Mouse (Mus musculus) CH12.LX (cell line): ENCODE results near the gene Pigo. TPM values are rescaled to one million over a fixed set of nuclear protein-coding genes. Genes with fewer than 3 reads are reported as not detected.

Experiments
- DNase-seq: peaks from one replicate; pipeline ENCODE4 v3.0.0-alpha.2; 2013; ENCODE audit errors: extremely low read depth
- H3K27ac ChIP-seq: 2 replicates; pipeline ENCODE4 v1.5.1; 2012; ENCODE audit warnings: low read depth, mild to moderate bottlenecking, control low read depth, moderate library complexity; ENCODE audit not compliant: insufficient read depth
- H3K27me3 ChIP-seq: replicated peaks from 2 replicates; pipeline ENCODE3; 2012; ENCODE audit warnings: inconsistent platforms
- H3K36me3 ChIP-seq, 2 experiments: replicated peaks in 1 of 2; 2 replicates each; pipeline versions ENCODE3 to v1.6.1; 2012; ENCODE audit warnings: inconsistent platforms in 1 of 2, low read length in 1 of 2, mild to moderate bottlenecking in 1 of 2, mixed read lengths in 1 of 2, moderate library complexity in 1 of 2; ENCODE audit not compliant: control insufficient read depth in 1 of 2, insufficient read depth in 1 of 2
- H3K4me1 ChIP-seq, 2 experiments: 2 replicates each; pipeline ENCODE4 v1.6.1; 2012; ENCODE audit warnings: inconsistent platforms in 1 of 2, moderate library complexity in 1 of 2; ENCODE audit not compliant: insufficient read depth in 2 of 2, control insufficient read depth in 1 of 2
- H3K4me2 ChIP-seq: 2 replicates; pipeline ENCODE4 v1.6.1; 2012; ENCODE audit warnings: low read depth, mild to moderate bottlenecking, control low read depth; ENCODE audit not compliant: poor library complexity, insufficient read depth, severe bottlenecking
- H3K4me3 ChIP-seq, 3 experiments: fragments of 150-350 bp in 1 of 3; sonication (generic) in 1 of 3; replicated peaks in 1 of 3; 2 replicates each; pipeline versions ENCODE3 to v1.5.1; 2011 to 2012; ENCODE audit warnings: low read depth in 2 of 3, low read length in 2 of 3, mild to moderate bottlenecking in 2 of 3, moderate library complexity in 2 of 3, control low read depth in 1 of 3, improper control_type of control experiment in 1 of 3, inconsistent platforms in 1 of 3, mixed read lengths in 1 of 3; ENCODE audit not compliant: poor library complexity in 1 of 3
- H3K79me2 ChIP-seq: replicated peaks from 2 replicates; pipeline ENCODE4 v1.6.1; 2012; ENCODE audit warnings: mild to moderate bottlenecking, moderate library complexity; ENCODE audit not compliant: control insufficient read depth, poor library complexity, insufficient read depth, severe bottlenecking; ENCODE audit errors: extremely low read depth
- H3K9ac ChIP-seq: 2 replicates; pipeline ENCODE4 v1.6.1; 2012; ENCODE audit warnings: low read depth, mild to moderate bottlenecking, control low read depth, moderate library complexity; ENCODE audit not compliant: insufficient read depth
- H3K9me3 ChIP-seq: replicated peaks from 2 replicates; pipeline ENCODE3; 2012; ENCODE audit warnings: low read length, inconsistent platforms, mixed read lengths
- CHD2 ChIP-seq: IDR thresholded peaks from 2 replicates; pipeline ENCODE4 v1.6.1; 2011; ENCODE audit warnings: low read length, improper control_type of control experiment
- CTCF ChIP-seq, 2 experiments: IDR thresholded peaks in 1 of 2; conservative IDR thresholded peaks in 1 of 2; 2 replicates each; pipeline ENCODE4 v1.5.1; 2011 to 2012; ENCODE audit warnings: low read depth in 2 of 2, low read length in 2 of 2, improper control_type of control experiment in 1 of 2, inconsistent platforms in 1 of 2, mild to moderate bottlenecking in 1 of 2, moderate library complexity in 1 of 2
- E2F4 ChIP-seq: IDR thresholded peaks from 2 replicates; pipeline ENCODE4 v1.6.1; 2011; ENCODE audit warnings: low read depth, low read length, improper control_type of control experiment; ENCODE audit not compliant: insufficient replicate concordance
- ELF1 ChIP-seq: IDR thresholded peaks from 2 replicates; pipeline ENCODE4 v1.6.1; 2014; ENCODE audit warnings: low read depth, mild to moderate bottlenecking, inconsistent platforms, low read length, improper control_type of control experiment
- HCFC1 ChIP-seq: IDR thresholded peaks from 2 replicates; pipeline ENCODE4 v1.6.1; 2012; ENCODE audit warnings: low read depth, mild to moderate bottlenecking, inconsistent platforms, low read length, improper control_type of control experiment
- IRF4 ChIP-seq: IDR thresholded peaks from 2 replicates; pipeline ENCODE4 v1.6.1; 2014; ENCODE audit warnings: low read depth, mild to moderate bottlenecking, inconsistent platforms, low read length, improper control_type of control experiment
- JUN ChIP-seq: IDR thresholded peaks from 2 replicates; pipeline ENCODE4 v1.6.1; 2011; ENCODE audit warnings: low read depth, mild to moderate bottlenecking, low read length, improper control_type of control experiment, moderate library complexity; ENCODE audit not compliant: insufficient read depth
- KAT2A ChIP-seq: IDR thresholded peaks from 2 replicates; pipeline ENCODE4 v1.6.1; 2012; ENCODE audit warnings: low read length, improper control_type of control experiment, inconsistent platforms; ENCODE audit not compliant: insufficient replicate concordance
- MAX ChIP-seq: IDR thresholded peaks from 2 replicates; pipeline ENCODE4 v1.6.1; 2011; ENCODE audit warnings: low read length, improper control_type of control experiment
- MAZ ChIP-seq: IDR thresholded peaks from 2 replicates; pipeline ENCODE4 v1.6.1; 2012; ENCODE audit warnings: low read depth, mild to moderate bottlenecking, inconsistent platforms, low read length, improper control_type of control experiment, moderate library complexity
- MEF2A ChIP-seq: IDR thresholded peaks from 2 replicates; pipeline ENCODE4 v1.6.1; 2014; ENCODE audit warnings: low read depth, mild to moderate bottlenecking, inconsistent platforms, low read length, improper control_type of control experiment, borderline replicate concordance
- MXI1 ChIP-seq: IDR thresholded peaks from 2 replicates; pipeline ENCODE4 v1.6.1; 2011; ENCODE audit warnings: mild to moderate bottlenecking, low read depth, low read length, improper control_type of control experiment
- MYC ChIP-seq: IDR thresholded peaks from 2 replicates; pipeline ENCODE4 v1.6.1; 2011; ENCODE audit warnings: low read depth, mild to moderate bottlenecking, improper control_type of control experiment, low read length
- NELFE ChIP-seq: IDR thresholded peaks from 2 replicates; pipeline ENCODE4 v1.6.1; 2011; ENCODE audit warnings: low read depth, low read length, improper control_type of control experiment
- NRF1 ChIP-seq: IDR thresholded peaks from 2 replicates; pipeline ENCODE4 v1.6.1; 2014; ENCODE audit warnings: low read depth, mild to moderate bottlenecking, inconsistent platforms, low read length, improper control_type of control experiment, moderate library complexity
- POLR2A ChIP-seq: IDR thresholded peaks from 2 replicates; pipeline ENCODE4 v1.6.1; 2011; ENCODE audit warnings: low read depth, mild to moderate bottlenecking, improper control_type of control experiment, low read length
- RAD21 ChIP-seq: IDR thresholded peaks from 2 replicates; pipeline ENCODE4 v1.6.1; 2011; ENCODE audit warnings: low read depth, mild to moderate bottlenecking, low read length, improper control_type of control experiment, moderate library complexity
- RCOR1 ChIP-seq: conservative IDR thresholded peaks from 2 replicates; pipeline ENCODE4 v1.6.1; 2012; ENCODE audit warnings: low read depth, mild to moderate bottlenecking, inconsistent platforms, low read length, improper control_type of control experiment
- SIN3A ChIP-seq: IDR thresholded peaks from 2 replicates; pipeline ENCODE4 v1.6.1; 2012; ENCODE audit warnings: low read length, improper control_type of control experiment, inconsistent platforms
- TCF12 ChIP-seq: IDR thresholded peaks from 2 replicates; pipeline ENCODE4 v1.6.1; 2014; ENCODE audit warnings: low read depth, mild to moderate bottlenecking, inconsistent platforms, low read length, improper control_type of control experiment
- ZNF384 ChIP-seq: IDR thresholded peaks from 2 replicates; pipeline ENCODE4 v1.6.1; 2012; ENCODE audit warnings: low read depth, low read length, improper control_type of control experiment, inconsistent platforms
- dilution Hi-C: fragments of 300-500 bp; cut with MboI; formaldehyde crosslinking; loops from 2 replicates; pipeline ENCODE4 v1.14.3; 2020; ENCODE audit warnings: low sequenced_read_pairs; ENCODE audit not compliant: extremely low pct_unique_long_range_greater_than_20kb, extremely low pct_ligation_motif_present
- in situ Hi-C: fragments of 300-500 bp; cut with MboI; formaldehyde crosslinking; loops from 3 replicates; pipeline ENCODE4 v1.14.3; 2019; ENCODE audit warnings: low sequenced_read_pairs, low pct_ligation_motif_present, low pct_unique_long_range_greater_than_20kb, mixed read lengths
- polyA plus RNA-seq: library from polyadenylated mRNA; unstranded; fragments of >175 nt; gene quantifications from 2 replicates; pipeline ENCODE4 v1.2.1, GENCODE M21; 2012; ENCODE audit warnings: low read depth; ENCODE audit not compliant: insufficient read length
- total RNA-seq, 2 experiments: library from RNA; depleted of rRNA; stranded (reverse); fragments of 300-350 nt in 1 of 2; fragments of >200 nt in 1 of 2; gene quantifications; 2 replicates each; pipeline ENCODE4 v1.2.3; 2012 to 2014

Gene Pigo
- total and polyA plus RNA-seq, 3 experiments, result 8.0 to 19.4 (median 18.7) TPM

DNA sequence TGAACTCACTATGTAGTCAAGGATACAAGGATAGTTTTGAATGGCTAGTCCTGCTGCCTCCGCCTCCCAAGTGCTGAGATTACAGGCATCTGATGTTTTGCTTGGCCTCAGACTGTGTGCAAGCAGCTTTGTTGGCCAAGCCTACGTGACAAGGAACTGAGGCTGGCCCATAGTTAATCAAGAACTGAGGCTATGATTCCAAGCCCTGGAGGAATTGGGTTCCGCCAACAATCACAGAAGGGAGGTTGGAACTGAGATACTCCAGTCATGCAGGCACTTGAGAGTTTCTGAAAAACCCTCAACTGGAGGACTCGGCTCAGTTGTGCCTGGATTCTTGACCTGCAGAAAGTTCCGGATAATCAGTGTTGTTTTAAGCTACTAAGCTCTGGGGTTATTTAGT, 32.0 kb upstream of the Pigo start:
- Histone ChIP-seq H3K9me3 (peaks cover 7% of the 10 kb centered on the region), H3K36me3 (no peaks in the 10 kb centered on the region), H3K4me1 (peaks cover 0 to 6% of the 10 kb centered on the region in 2 experiments; a peak in 2 of 4 replicates), H3K79me2 (no peaks in the 10 kb centered on the region), H3K27ac (no peak overlapping the region), H3K9ac (no peak overlapping the region), H3K27me3 (peaks cover 2% of the 10 kb centered on the region), H3K4me3 (no peak overlapping the region), H3K4me2 (no peak overlapping the region)
- TF ChIP-seq ELF1 (no peak), MYC (no peak), POLR2A (no peak), SIN3A (no peak), TCF12 (no peak), RCOR1 (no peak), IRF4 (no peak), MXI1 (no peak), KAT2A (no peak), CHD2 (no peak)
- dilution Hi-C loops (no loop called here), in situ Hi-C loops (no loop called here)
- DNase-seq, result no peak

DNA sequence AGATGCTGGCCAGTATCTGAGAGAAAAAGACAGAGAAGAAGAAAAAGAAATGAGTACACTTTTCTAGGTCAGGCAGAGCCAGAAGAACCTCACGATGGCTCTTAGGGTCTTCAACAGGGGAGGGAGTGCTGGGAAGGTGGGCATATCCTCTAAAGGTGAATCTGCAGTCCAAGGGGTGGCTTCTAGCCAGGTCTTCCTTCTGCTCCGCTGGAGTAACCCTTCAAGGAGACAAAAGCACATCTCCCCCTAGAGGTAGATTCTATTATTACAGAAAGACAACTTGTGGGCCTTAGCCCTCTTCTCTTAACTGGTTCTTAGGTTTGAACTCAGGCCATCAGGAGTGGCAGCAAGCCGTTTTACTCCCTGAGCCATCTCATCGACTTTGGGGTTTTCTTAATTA, 27.0 kb upstream of the Pigo start:
- H3K4me2 ChIP-seq, result peak overlapping the region; percentile 45
- peak overlapping the region; percentile 27; the same call in 1 of the 2 replicates for H3K9ac ChIP-seq
- H3K36me3 ChIP-seq, result no peaks in the 10 kb centered on the region
- dilution Hi-C loops, result no loop called here
- DNase-seq, result peak; percentile 80
- H3K79me2 ChIP-seq, result no peaks in the 10 kb centered on the region
- TF ChIP-seq ZNF384 (no peak), TCF12 (no peak), NELFE (no peak), MYC (no peak), E2F4 (no peak), MEF2A (no peak), CTCF (conservative IDR thresholded peaks at IDR 0.05 in 1 of 2, IDR thresholded peaks at IDR 0.05 in 1 of 2; ENCODE audit: low read depth in 2 of 2, low read length in 2 of 2) (peak; percentile 73 to 75), JUN (no peak), RAD21 (peak; percentile 38), ELF1 (no peak), NRF1 (no peak), MAZ (no peak), MAX (no peak), HCFC1 (no peak)
- no peaks in the 10 kb centered on the region for H3K9me3 ChIP-seq
- no peak overlapping the region for H3K27ac ChIP-seq
- H3K4me3 ChIP-seq, result no peak overlapping the region
- H3K4me1 ChIP-seq, result peaks cover 4 to 13% of the 10 kb centered on the region in 2 experiments; a peak in 3 of 4 replicates
- in situ Hi-C loops, result no loop called here
- no peaks in the 10 kb centered on the region for H3K27me3 ChIP-seq
